8 mouse cellular contexts compared by ENCODE assay signal in genomic region chr4:57781994-57782393, GRCm38 (mm10).
DNase-seq lines count a peak whose midpoint lies in the region; ATAC-seq and TF ChIP-seq lines count a peak whose summit lies in the region.

No protein-coding gene starts in this region.

- no peaks in the 10 kb centered on the region for H3K36me3 ChIP-seq in intestine, embryonic 14.5 days (ENCODE audit: control insufficient read depth, insufficient read depth, low read length)
- H3K36me3 ChIP-seq in liver, embryonic 12.5 days = no peaks in the 10 kb centered on the region
- H3K36me3 ChIP-seq in stomach, embryonic 15.5 days = no peaks in the 10 kb centered on the region

- H3K4me3 ChIP-seq in layer of hippocampus, adult 2 months = peak overlapping the region; percentile 66
- peak overlapping the region; percentile 37 for H3K4me3 ChIP-seq in intestine, embryonic 14.5 days (ENCODE audit: low read depth, low read length)
- H3K4me3 ChIP-seq in liver, embryonic 12.5 days = peak overlapping the region; percentile 49
- peak overlapping the region; percentile 41 for H3K4me3 ChIP-seq in stomach, embryonic 15.5 days (replicated peaks)

- peak overlapping the region; percentile 62 for H3K4me2 ChIP-seq in intestine, embryonic 14.5 days (ENCODE audit: low read length)
- peak overlapping the region; percentile 71 for H3K4me2 ChIP-seq in liver, embryonic 12.5 days
- peak overlapping the region; percentile 68 for H3K4me2 ChIP-seq in stomach, embryonic 15.5 days

- 2% methylated on average over 26 of the region's 26 CpGs for WGBS in intestine, embryonic 14.5 days
- WGBS in liver, embryonic 12.5 days (ENCODE audit: insufficient replicate concordance) = 1% methylated on average over 26 of the region's 26 CpGs
- whole genome bisulfite sequencing in stomach, embryonic 15.5 days = under 1% methylated on average over 26 of the region's 26 CpGs

- H3K9me3 ChIP-seq in intestine, embryonic 14.5 days (ENCODE audit: control insufficient read depth, low read length) = no peaks in the 10 kb centered on the region
- H3K9me3 ChIP-seq in liver, embryonic 12.5 days (replicated peaks) = no peaks in the 10 kb centered on the region
- H3K9me3 ChIP-seq in stomach, embryonic 15.5 days = no peaks in the 10 kb centered on the region

- peak in 1 of 2 experiments; percentile 33 for DNase-seq in layer of hippocampus, adult 2 months (ENCODE audit: low spot score in 2 of 2)
- no peak for DNase-seq in layer of hippocampus, adult 8-10 months (ENCODE audit: low spot score in 2 of 2)
- peak; percentile 18 to 20 for DNase-seq in cerebellum, postnatal 36 days
- peak; percentile 53 to 71 for DNase-seq in gastrocnemius, postnatal 4 days (ENCODE audit: low spot score in 2 of 2)
- DNase-seq in intestine, embryonic 14.5 days (ENCODE audit: low spot score) = peak; percentile 68

- ATAC-seq in intestine, embryonic 14.5 days (replicated peaks; ENCODE audit: low FRiP score, low TSS enrichment, low read depth) = peak; percentile 89
- ATAC-seq in liver, embryonic 12.5 days = peak; percentile 83
- 0 out of 2 replicates have a peak, but pooled peaks have one; percentile 27 for ATAC-seq in monocyte, adult 5-6 weeks (replicated peaks; ENCODE audit: insufficient number of reproducible peaks, low FRiP score, low TSS enrichment, poor library complexity, severe bottlenecking)
- ATAC-seq in stomach, embryonic 15.5 days (ENCODE audit: insufficient read depth, low FRiP score, low read depth) = peak; percentile 80

- peaks cover 17% of the 10 kb centered on the region for H3K27me3 ChIP-seq in intestine, embryonic 14.5 days (replicated peaks; ENCODE audit: control insufficient read depth, insufficient read depth, low read length)
- H3K27me3 ChIP-seq in liver, embryonic 12.5 days (replicated peaks) = peaks cover 58% of the 10 kb centered on the region
- H3K27me3 ChIP-seq in stomach, embryonic 15.5 days (replicated peaks) = 0 out of 2 replicates have a peak, but pooled peaks cover 7% of the 10 kb centered on the region

- peak overlapping the region; percentile 32; the same call in 1 of the 2 replicates for H3K9ac ChIP-seq in intestine, embryonic 14.5 days (ENCODE audit: low read length)
- H3K9ac ChIP-seq in liver, embryonic 12.5 days = no peak overlapping the region
- H3K9ac ChIP-seq in stomach, embryonic 15.5 days = no peak overlapping the region

- peaks cover 19% of the 10 kb centered on the region for H3K4me1 ChIP-seq in intestine, embryonic 14.5 days (replicated peaks; ENCODE audit: control insufficient read depth, insufficient read depth, low read length)
- peaks cover 14% of the 10 kb centered on the region for H3K4me1 ChIP-seq in liver, embryonic 12.5 days
- peaks cover 16% of the 10 kb centered on the region for H3K4me1 ChIP-seq in stomach, embryonic 15.5 days

- TF ChIP-seq CTCF in layer of hippocampus, adult 2 months (conservative IDR thresholded peaks at IDR 0.05) = peak; percentile 48

- H3K27ac ChIP-seq in layer of hippocampus, adult 2 months = peak overlapping the region; percentile 74
- no peak overlapping the region for H3K27ac ChIP-seq in intestine, embryonic 14.5 days (ENCODE audit: low read depth)
- no peak overlapping the region for H3K27ac ChIP-seq in liver, embryonic 12.5 days
- H3K27ac ChIP-seq in stomach, embryonic 15.5 days = no peak overlapping the region

Comparison
In these comparisons a context has a peak if more than half of its experiments do, and no peak if none do; other contexts are left out.
1. DNase-seq: peak in cerebellum, postnatal 36 days (2 of 2), gastrocnemius, postnatal 4 days (2 of 2) and intestine, embryonic 14.5 days (single experiment); none in layer of hippocampus, adult 8-10 months (0 of 2).
2. ATAC-seq: peak in every context shown above with its lines; median percentile 89 in intestine, embryonic 14.5 days; 83 in liver, embryonic 12.5 days; 80 in stomach, embryonic 15.5 days; 27 in monocyte, adult 5-6 weeks.
3. Peak in every context shown above with its lines, with median percentiles within 50 percentile points of each other: H3K4me3 ChIP-seq and H3K4me2 ChIP-seq.